Mouse (Mus musculus): ENCODE data around the gene A230050P20Rik. TPM values are rescaled to one million over a fixed set of nuclear protein-coding genes. Genes with fewer than 3 reads are reported as not detected.

Gene A230050P20Rik
- total and polyA plus RNA-seq, 3 experiments: 63.7 to 199 (median 190) TPM

DNA sequence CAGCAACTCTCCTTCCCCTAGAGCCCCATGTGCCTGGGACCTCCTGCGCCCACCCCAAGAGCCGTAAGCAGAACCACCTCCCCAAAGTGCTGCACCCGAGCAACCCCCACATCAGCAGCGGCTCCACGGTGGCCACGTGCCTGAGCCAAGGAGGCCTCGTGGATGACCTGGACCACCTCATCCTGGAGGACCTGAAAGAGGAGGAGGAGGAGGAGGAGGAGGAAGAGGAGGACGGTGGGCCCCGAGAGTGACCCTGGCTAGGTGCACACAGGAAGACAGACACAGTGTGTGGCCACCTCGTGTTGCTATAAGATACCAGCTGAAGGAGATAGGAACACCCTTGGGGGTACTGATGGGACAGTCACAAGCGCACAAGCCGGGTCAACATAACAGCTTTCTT lies 5.1 kb downstream of the A230050P20Rik start:
- Histone ChIP-seq H3K36me3 (ENCODE audit: control insufficient read depth in 1 of 2, insufficient read depth in 2 of 2, low read length in 2 of 2) (peaks cover 29 to 40% of the 10 kb centered on the region in 2 experiments), H3K9me3 (replicated peaks; ENCODE audit: insufficient read depth, low read length) (no peaks in the 10 kb centered on the region), H3K27ac (ENCODE audit: control insufficient read depth, low read depth, low read length) (no peak overlapping the region), H3K4me1 (ENCODE audit: control insufficient read depth in 1 of 2, insufficient read depth in 2 of 2, low read length in 2 of 2) (peaks cover 22 to 55% of the 10 kb centered on the region in 2 experiments), H3K4me3 (ENCODE audit: control insufficient read depth in 1 of 2, insufficient read depth in 1 of 2, low read depth in 2 of 2, low read length in 2 of 2) (no peak overlapping the region), H3K9ac (ENCODE audit: control insufficient read depth, low read depth, low read length, poor library complexity, severe bottlenecking) (no peak overlapping the region), H3K27me3 (ENCODE audit: control insufficient read depth in 1 of 2, insufficient read depth in 2 of 2, low read length in 2 of 2) (no peaks in the 10 kb centered on the region), H3K79me2 (ENCODE audit: control insufficient read depth, insufficient read depth, low read length, poor library complexity) (peaks cover 23% of the 10 kb centered on the region)
- no peak for TF ChIP-seq TAL1 (IDR thresholded peaks at IDR 0.05; ENCODE audit: low read length)
- peak in 1 of 2 experiments; percentile 26; a peak in 1 of 4 replicates for TF ChIP-seq POLR2A (IDR thresholded peaks at IDR 0.05; ENCODE audit: control insufficient read depth in 1 of 2, insufficient read depth in 1 of 2, low read depth in 1 of 2, low read length in 2 of 2, poor library complexity in 1 of 2)
- no peak for TF ChIP-seq ZC3H11A (IDR thresholded peaks at IDR 0.05; ENCODE audit: low read depth, low read length)
- TF ChIP-seq KAT2A (conservative IDR thresholded peaks at IDR 0.05; ENCODE audit: low read depth, low read length): no peak
- DNase-seq (ENCODE audit: low read depth, low spot score): no peak

DNA sequence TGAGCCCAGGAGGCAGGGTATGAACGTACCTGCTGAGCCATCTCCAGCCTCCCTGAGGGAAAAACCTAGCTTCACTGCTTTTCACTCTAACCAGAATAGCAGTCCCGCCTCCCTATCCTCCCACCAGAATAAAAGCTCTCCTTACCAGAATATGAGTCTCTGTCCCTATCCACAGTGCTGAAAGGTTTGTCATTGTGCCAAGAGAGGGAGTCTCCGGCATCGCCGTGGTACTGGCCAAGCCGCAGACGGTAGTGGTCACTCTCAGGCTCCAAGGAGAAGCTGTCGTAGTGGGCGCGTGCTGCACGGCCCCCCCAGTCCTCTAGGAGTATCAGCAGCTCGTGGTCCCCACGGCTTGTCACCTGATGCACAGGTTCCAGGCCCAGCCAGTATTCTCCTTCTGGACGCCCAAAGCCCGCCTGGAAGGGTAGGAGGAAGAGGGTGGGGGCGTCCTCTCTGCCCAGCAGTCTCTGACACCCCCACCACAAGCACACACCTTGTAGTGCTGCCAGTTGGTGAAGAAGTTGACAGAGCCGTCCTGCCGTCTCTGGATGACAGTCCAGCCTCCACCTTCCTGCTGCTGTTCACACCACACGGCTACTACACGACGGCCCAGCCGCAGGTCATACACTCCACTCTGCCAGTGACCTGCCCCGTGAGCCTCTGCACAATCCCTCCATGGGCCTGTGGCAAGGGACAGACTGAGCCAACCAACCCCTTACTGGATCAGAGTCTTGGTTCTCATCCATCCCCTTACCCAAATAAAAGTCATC lies 6.8 kb downstream of the A230050P20Rik start:
- H3K4me1 ChIP-seq (ENCODE audit: control insufficient read depth in 1 of 2, insufficient read depth in 2 of 2, low read length in 2 of 2): peaks cover 17 to 52% of the 10 kb centered on the region in 2 experiments
- H3K9me3 ChIP-seq (replicated peaks; ENCODE audit: insufficient read depth, low read length): no peaks in the 10 kb centered on the region
- H3K27ac ChIP-seq (ENCODE audit: control insufficient read depth, low read depth, low read length): no peak overlapping the region
- no peak overlapping the region for H3K4me3 ChIP-seq (ENCODE audit: control insufficient read depth in 1 of 2, insufficient read depth in 1 of 2, low read depth in 2 of 2, low read length in 2 of 2)
- no peaks in the 10 kb centered on the region for H3K27me3 ChIP-seq (ENCODE audit: control insufficient read depth in 1 of 2, insufficient read depth in 2 of 2, low read length in 2 of 2)
- H3K79me2 ChIP-seq (ENCODE audit: control insufficient read depth, insufficient read depth, low read length, poor library complexity): peaks cover 12% of the 10 kb centered on the region
- H3K9ac ChIP-seq (ENCODE audit: control insufficient read depth, low read depth, low read length, poor library complexity, severe bottlenecking): no peak overlapping the region
- peak; percentile 80 for DNase-seq (ENCODE audit: low read depth, low spot score)
- H3K36me3 ChIP-seq (ENCODE audit: control insufficient read depth in 1 of 2, insufficient read depth in 2 of 2, low read length in 2 of 2): peaks cover 22 to 33% of the 10 kb centered on the region in 2 experiments
- no peak for TF ChIP-seq CHD2 (IDR thresholded peaks at IDR 0.05; ENCODE audit: low read length)
- 0 out of 2 replicates have a peak, but pooled peaks have one; percentile 44 for TF ChIP-seq POLR2AphosphoS5 (IDR thresholded peaks at IDR 0.05; ENCODE audit: borderline replicate concordance, low read depth, low read length)
- no peak for TF ChIP-seq ETS1 (IDR thresholded peaks at IDR 0.05; ENCODE audit: low read depth, low read length)
- peak in 1 of 2 experiments; percentile 44; a peak in 2 of 4 replicates for TF ChIP-seq POLR2A (IDR thresholded peaks at IDR 0.05; ENCODE audit: control insufficient read depth in 1 of 2, insufficient read depth in 1 of 2, low read depth in 1 of 2, low read length in 2 of 2, poor library complexity in 1 of 2)

DNA sequence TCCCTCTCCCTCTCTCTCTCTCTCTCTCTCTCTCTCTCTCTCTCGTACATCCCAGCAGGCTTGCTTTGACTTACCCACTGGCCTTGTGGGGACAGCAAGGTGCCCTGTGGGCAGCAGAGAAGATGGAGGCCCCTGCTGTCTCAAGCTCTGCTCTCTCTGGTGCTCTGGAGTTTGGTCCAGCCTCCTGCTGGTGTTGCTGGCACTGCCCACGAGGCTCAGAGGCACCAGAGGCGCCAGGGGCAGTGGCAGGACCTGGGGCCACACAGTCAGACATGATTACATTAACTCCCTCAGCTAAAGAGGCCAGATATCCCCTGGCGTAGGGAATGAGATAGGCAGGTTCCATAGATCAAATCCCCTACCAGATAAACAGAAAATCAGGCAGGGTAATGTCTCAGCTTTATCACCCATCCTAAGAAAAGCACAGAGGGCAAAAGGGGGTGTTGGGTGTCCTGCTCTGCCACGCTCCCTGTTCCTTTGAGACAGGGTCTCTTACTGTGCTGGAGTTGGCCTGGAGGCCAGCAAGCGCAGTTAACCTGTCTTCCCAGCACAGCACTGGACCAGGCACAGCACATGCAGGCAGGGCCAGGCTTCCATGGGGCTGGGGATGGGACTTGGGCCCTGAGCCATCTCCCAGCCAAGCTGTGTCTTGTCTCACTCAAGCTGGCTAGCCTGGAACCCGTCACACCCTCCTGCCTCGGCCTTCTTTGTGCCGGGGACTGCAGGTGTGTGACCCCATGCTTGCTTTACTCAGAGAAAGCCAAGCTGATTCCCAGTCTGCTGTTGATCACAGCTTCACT lies 8.1 kb downstream of the A230050P20Rik start:
- DNase-seq (ENCODE audit: low read depth, low spot score): peak; percentile 61
- Histone ChIP-seq H3K36me3 (ENCODE audit: control insufficient read depth in 1 of 2, insufficient read depth in 2 of 2, low read length in 2 of 2) (peaks cover 14 to 25% of the 10 kb centered on the region in 2 experiments), H3K9me3 (replicated peaks; ENCODE audit: insufficient read depth, low read length) (no peaks in the 10 kb centered on the region), H3K4me3 (ENCODE audit: control insufficient read depth in 1 of 2, insufficient read depth in 1 of 2, low read depth in 2 of 2, low read length in 2 of 2) (peak overlapping the region; percentile 54 to 56), H3K79me2 (ENCODE audit: control insufficient read depth, insufficient read depth, low read length, poor library complexity) (peaks cover 10% of the 10 kb centered on the region), H3K27me3 (ENCODE audit: control insufficient read depth in 1 of 2, insufficient read depth in 2 of 2, low read length in 2 of 2) (no peaks in the 10 kb centered on the region), H3K4me1 (ENCODE audit: control insufficient read depth in 1 of 2, insufficient read depth in 2 of 2, low read length in 2 of 2) (peaks cover 17 to 39% of the 10 kb centered on the region in 2 experiments), H3K27ac (ENCODE audit: control insufficient read depth, low read depth, low read length) (peak overlapping the region; percentile 92), H3K9ac (ENCODE audit: control insufficient read depth, low read depth, low read length, poor library complexity, severe bottlenecking) (peak overlapping the region; percentile 74)
- TF ChIP-seq GABPA (IDR thresholded peaks at IDR 0.05; ENCODE audit: low read depth, low read length): no peak
- TF ChIP-seq GATA1 (IDR thresholded peaks at IDR 0.05; ENCODE audit: low read depth, low read length): 0 out of 2 replicates have a peak, but pooled peaks have one; percentile 9
- no peak for TF ChIP-seq NRF1 (IDR thresholded peaks at IDR 0.05; ENCODE audit: insufficient read depth, low read depth, low read length, poor library complexity, severe bottlenecking)
- TF ChIP-seq EP300 (IDR thresholded peaks at IDR 0.05; ENCODE audit: low read depth in 1 of 2, low read length in 2 of 2): no peak
- no peak for TF ChIP-seq USF2 (IDR thresholded peaks at IDR 0.05; ENCODE audit: borderline replicate concordance in 1 of 2, insufficient read depth in 1 of 2, low read depth in 1 of 2, low read length in 2 of 2)
- no peak for TF ChIP-seq TAL1 (IDR thresholded peaks at IDR 0.05; ENCODE audit: low read length)
